Mouse (Mus musculus) erythroid progenitor cell, adult 5-6 weeks (primary cell): ENCODE measurements around the gene Ubc. TPM values are rescaled to one million over a fixed set of nuclear protein-coding genes. Genes with fewer than 3 reads are reported as not detected.

Experiments
- ATAC-seq: replicated peaks from 2 replicates; pipeline ENCODE4 v1.8.0; 2016; ENCODE audit warnings: moderate number of reproducible peaks, mild to moderate bottlenecking, moderate TSS enrichment, inconsistent platforms; ENCODE audit not compliant: poor library complexity, low FRiP score, severe bottlenecking
- total RNA-seq, 2 experiments: library from RNA; stranded (forward) in 1 of 2; stranded (reverse) in 1 of 2; fragments of 150-400 nt in 1 of 2; fragments of 186-747, 209-891 nt in 1 of 2; gene quantifications; 2 replicates each; pipeline versions ENCODE4 v1.2.3 to v1.2.4; 2015 to 2017; ENCODE audit warnings: low replicate concordance in 2 of 2

Gene Ubc
- total RNA-seq, 2 experiments from 2014 or later, result 158 to 222 TPM

GRCm38 (mm10) chr5:125357543-125358269 is 32.3 kb downstream of the Ubc start:
- ATAC-seq, result no peak

GRCm38 (mm10) chr5:125355650-125356049 is 34.4 kb downstream of the Ubc start:
- ATAC-seq, result no peak

GRCm38 (mm10) chr5:125354885-125355492 is 35.0 kb downstream of the Ubc start:
- ATAC-seq, result no peak

GRCm38 (mm10) chr5:125352781-125353294 is 37.2 kb downstream of the Ubc start:
- no peak for ATAC-seq

- ATAC-seq, result no peak
These were observed 38.1 kb downstream of the Ubc start for GRCm38 (mm10) chr5:125351939-125352338.

GRCm38 (mm10) chr5:125351057-125351456 is 38.9 kb downstream of the Ubc start:
- no peak for ATAC-seq

- ATAC-seq, result no peak
These were observed 40.6 kb downstream of the Ubc start for GRCm38 (mm10) chr5:125349391-125349790.

- ATAC-seq, result peak; percentile 76
These were observed 41.5 kb downstream of the Ubc start for GRCm38 (mm10) chr5:125348487-125348886.

GRCm38 (mm10) chr5:125348067-125348466 is 41.9 kb downstream of the Ubc start:
- ATAC-seq, result no peak

GRCm38 (mm10) chr5:125344296-125344695 is 45.7 kb downstream of the Ubc start:
- ATAC-seq, result no peak

- peak; percentile 75 for ATAC-seq
These were observed 48.4 kb downstream of the Ubc start for GRCm38 (mm10) chr5:125341459-125342090.

- ATAC-seq, result peak; percentile 83
These were observed 49.3 kb downstream of the Ubc start, which contains the start of gene Scarb1 for GRCm38 (mm10) chr5:125340547-125341262. TSS of gene Scarb1 (minus strand) at chr5:125341094.

GRCm38 (mm10) chr5:125339851-125340531 is 50.0 kb downstream of the Ubc start:
- ATAC-seq, result peak; percentile 40

GRCm38 (mm10) chr5:125339108-125339751 is 50.8 kb downstream of the Ubc start:
- no peak for ATAC-seq

- no peak for ATAC-seq
These were observed 52.5 kb downstream of the Ubc start for GRCm38 (mm10) chr5:125337526-125337925.

GRCm38 (mm10) chr5:125337012-125337411 is 53.0 kb downstream of the Ubc start:
- ATAC-seq, result no peak
